ENCODE assay signal across 23 mouse cellular contexts in the genomic region with DNA sequence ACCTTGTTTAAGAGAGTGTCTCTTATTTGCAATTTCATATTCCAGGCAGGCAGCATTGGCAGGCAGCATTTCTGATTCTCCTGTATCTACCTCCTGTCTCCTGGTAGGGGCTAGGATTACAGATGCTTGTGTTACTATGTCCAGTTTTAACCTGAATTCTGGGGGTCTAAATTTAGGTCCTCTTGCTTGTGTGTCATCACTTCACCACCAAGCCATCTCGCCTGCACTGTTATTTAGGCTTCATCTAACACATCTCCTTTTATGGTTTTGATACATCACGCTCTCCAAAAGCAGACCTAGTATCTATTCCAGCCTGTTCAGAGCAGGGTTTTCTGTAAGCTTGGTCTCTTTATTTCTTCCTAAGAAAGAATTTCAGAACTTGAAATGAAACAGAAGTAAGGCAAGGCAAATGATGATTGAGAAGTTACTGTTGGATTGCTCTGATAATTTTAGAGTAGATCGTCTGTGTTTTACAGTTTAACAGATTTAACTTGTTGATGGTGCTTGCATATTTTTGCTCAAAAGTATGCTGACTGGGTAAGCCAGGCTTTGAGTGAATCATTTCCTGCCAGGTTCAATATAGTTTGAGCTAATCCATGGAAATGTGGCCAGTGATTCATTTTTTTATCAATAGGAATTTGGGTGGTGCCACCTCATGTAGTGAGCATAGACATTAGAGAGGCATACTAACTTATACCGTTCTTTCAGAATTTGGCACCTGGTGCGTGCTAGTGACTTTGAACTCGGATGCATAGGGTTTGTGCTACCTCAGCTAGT.
A peak's percentile ranks its signal among the peaks of the same experiment; 100 is the strongest.
DNase-seq lines count a peak whose midpoint lies in the region; ATAC-seq lines count a peak whose summit lies in the region.
"Had no signal": no experiment of that assay in that cellular context is flagged by ENCODE, and none has a peak within 500 bp of the region (broad histone marks: within the 10 kb centered on the region; RNA-seq: fewer than 3 reads in every experiment).

No protein-coding gene starts in this region.

- no peaks in the 10 kb centered on the region for H3K9me3 ChIP-seq in heart, embryonic 12.5 days (replicated peaks)
- no peaks in the 10 kb centered on the region for H3K9me3 ChIP-seq in heart, embryonic 16.5 days (replicated peaks; ENCODE audit: control insufficient read depth, low read length)
- H3K9me3 ChIP-seq: hindbrain, embryonic 12.5 days; limb, embryonic 13.5 days; liver, embryonic 13.5 days had no signal

- peak; percentile 84 for ATAC-seq in frontal cortex, adult (ENCODE audit: low TSS enrichment)
- no peak for ATAC-seq in heart, embryonic 12.5 days (ENCODE audit: insufficient number of reproducible peaks, low FRiP score)
- ATAC-seq in heart, embryonic 16.5 days (replicated peaks; ENCODE audit: extremely low read depth, insufficient read depth, low FRiP score): peak; percentile 79
- ATAC-seq in granulocyte monocyte progenitor cell, adult 5-6 weeks (replicated peaks; ENCODE audit: poor library complexity, severe bottlenecking): no peak
- ATAC-seq: forebrain, embryonic 14.5 days had no signal

- H3K4me2 ChIP-seq in heart, embryonic 12.5 days: no peak overlapping the region
- no peak overlapping the region for H3K4me2 ChIP-seq in heart, embryonic 16.5 days (ENCODE audit: low read depth, low read length)
- H3K4me2 ChIP-seq: hindbrain, embryonic 12.5 days; limb, embryonic 13.5 days; liver, embryonic 13.5 days; midbrain, embryonic 11.5 days had no signal

- DNase-seq in frontal cortex, postnatal 36 days (ENCODE audit: low spot score in 2 of 2): no peak
- DNase-seq in heart, postnatal 25 days (ENCODE audit: low spot score): no peak
- peak; percentile 55 for DNase-seq in 3T3-L1 (ENCODE audit: low read depth, low spot score)
- no peak for DNase-seq in kidney, postnatal 4 days
- DNase-seq: adrenal gland, adult 2 months; B cell, adult 2 months; cerebellum, adult 9-10 months; gastrocnemius, postnatal 14 days; kidney, adult 2 months; kidney, postnatal 10 days; layer of hippocampus, postnatal 36 days; liver, embryonic 13.5 days; thymus, postnatal 4 days had no signal

- no peaks in the 10 kb centered on the region for H3K36me3 ChIP-seq in heart, embryonic 12.5 days
- no peaks in the 10 kb centered on the region for H3K36me3 ChIP-seq in heart, embryonic 16.5 days (ENCODE audit: control insufficient read depth, insufficient read depth)
- H3K36me3 ChIP-seq: hindbrain, embryonic 12.5 days; limb, embryonic 13.5 days; liver, embryonic 13.5 days had no signal

- peak overlapping the region; percentile 85 for H3K27ac ChIP-seq in heart, embryonic 12.5 days (ENCODE audit: poor library complexity, severe bottlenecking)
- peak overlapping the region; percentile 84 for H3K27ac ChIP-seq in heart, embryonic 16.5 days (ENCODE audit: low read length)
- H3K27ac ChIP-seq: hindbrain, embryonic 12.5 days; layer of hippocampus, adult 2 months; limb, embryonic 13.5 days; liver, embryonic 13.5 days had no signal

- intact Hi-C loops in heart, postnatal 25 days (cut with DNase I): loop anchor here (5.0 kb wide), 1 partner anchor 35 kb away; no protein-coding TSS in a partner anchor

- H3K9ac ChIP-seq in heart, embryonic 12.5 days: no peak overlapping the region
- no peak overlapping the region for H3K9ac ChIP-seq in heart, embryonic 16.5 days (ENCODE audit: low read length)
- H3K9ac ChIP-seq: hindbrain, embryonic 12.5 days; limb, embryonic 13.5 days; liver, embryonic 13.5 days had no signal

- no peaks in the 10 kb centered on the region for H3K27me3 ChIP-seq in heart, embryonic 12.5 days (replicated peaks)
- H3K27me3 ChIP-seq in heart, embryonic 16.5 days (ENCODE audit: control insufficient read depth, insufficient read depth, low read length): no peaks in the 10 kb centered on the region
- H3K27me3 ChIP-seq: hindbrain, embryonic 12.5 days; limb, embryonic 13.5 days; liver, embryonic 13.5 days had no signal

- no peak overlapping the region for H3K4me3 ChIP-seq in heart, embryonic 12.5 days
- H3K4me3 ChIP-seq in heart, embryonic 16.5 days (ENCODE audit: low read length): no peak overlapping the region
- H3K4me3 ChIP-seq: erythroblast, embryonic 14.5 days; hindbrain, embryonic 12.5 days; layer of hippocampus, adult 2 months; limb, embryonic 13.5 days; liver, embryonic 13.5 days had no signal

- peaks cover 7% of the 10 kb centered on the region; the same call in 1 of the 2 replicates for H3K4me1 ChIP-seq in heart, embryonic 12.5 days (replicated peaks)
- H3K4me1 ChIP-seq in heart, embryonic 16.5 days (ENCODE audit: control insufficient read depth, insufficient read depth, low read length): peaks cover 18% of the 10 kb centered on the region
- H3K4me1 ChIP-seq: hindbrain, embryonic 12.5 days had no signal

- 49% methylated on average over 6 of the region's 6 CpGs for WGBS in heart, embryonic 12.5 days
- WGBS in heart, embryonic 16.5 days: 45% methylated on average over 6 of the region's 6 CpGs

Comparison
In these comparisons a context has a peak if more than half of its experiments do, and no peak if none do; other contexts are left out.
1. ATAC-seq: peak in frontal cortex, adult (single experiment) and heart, embryonic 16.5 days (single experiment); none in heart, embryonic 12.5 days (single experiment) and granulocyte monocyte progenitor cell, adult 5-6 weeks (single experiment).